Mouse (Mus musculus): ENCODE data around the gene Efcab6.

GRCm38 (mm10) chr15:84065701-84066100 lies 522 bp upstream of the Efcab6 start:
- TF ChIP-seq ZNF384 (IDR thresholded peaks at IDR 0.05; ENCODE audit: low read depth, low read length), result no peak
- no peak for TF ChIP-seq ZC3H11A (IDR thresholded peaks at IDR 0.05; ENCODE audit: borderline replicate concordance, low read depth, low read length)
- TF ChIP-seq MAFK (IDR thresholded peaks at IDR 0.05; ENCODE audit: insufficient read depth, low read depth, low read length), result no peak
- no peak for TF ChIP-seq CHD2 (IDR thresholded peaks at IDR 0.05; ENCODE audit: low read depth, low read length)
- TF ChIP-seq HCFC1 (IDR thresholded peaks at IDR 0.05; ENCODE audit: borderline replicate concordance, insufficient read depth, low read length), result no peak

All from ES-E14 (cell line).